Mouse (Mus musculus) adipocyte (in vitro differentiated cells): Measurements from ENCODE around the gene Sqstm1.

ENCODE experiments used
- DNase-seq: peaks from one replicate; pipeline ENCODE4 v3.0.0-alpha.2; 2016; ENCODE audit warnings: low spot score

The Sqstm1 gene

DNA sequence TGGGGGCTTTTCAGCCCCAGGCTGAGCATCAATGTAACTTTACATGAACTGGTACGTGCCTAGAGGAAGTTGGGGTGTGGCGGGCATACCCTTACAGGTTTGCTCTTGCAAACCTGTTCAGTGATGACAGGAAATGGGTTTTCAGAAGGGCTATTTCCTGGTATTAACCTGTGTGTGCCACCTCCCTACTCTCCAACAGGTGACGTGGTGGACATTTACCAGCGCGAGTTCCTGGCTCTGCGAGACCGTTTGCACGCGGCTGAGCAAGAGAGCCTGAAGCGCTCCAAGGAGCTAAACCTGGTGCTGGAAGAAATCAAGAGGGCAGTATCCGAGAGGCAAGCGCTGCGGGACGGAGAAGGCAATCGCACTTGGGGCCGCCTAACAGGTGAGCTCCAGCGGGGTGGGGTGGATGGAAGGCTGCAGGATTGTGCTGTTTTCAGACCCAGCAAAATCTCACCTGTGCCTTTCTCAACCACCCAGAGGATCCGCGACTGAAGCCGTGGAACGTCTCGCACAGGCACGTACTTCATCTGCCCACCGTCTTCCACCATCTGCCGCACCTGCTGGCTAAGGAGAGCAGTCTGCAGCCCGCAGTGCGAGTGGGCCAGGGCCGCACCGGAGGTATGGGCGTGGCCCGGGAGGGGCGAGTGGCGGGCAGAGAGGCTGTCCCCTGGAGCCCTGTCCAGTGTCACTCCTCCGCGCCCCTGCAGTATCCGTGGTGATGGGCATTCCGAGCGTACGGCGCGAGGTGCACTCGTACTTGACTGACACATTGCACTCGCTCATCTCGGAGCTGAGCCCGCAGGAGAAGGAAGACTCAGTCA, 20.1 kb upstream of the Sqstm1 start:
- DNase-seq: no peak

DNA sequence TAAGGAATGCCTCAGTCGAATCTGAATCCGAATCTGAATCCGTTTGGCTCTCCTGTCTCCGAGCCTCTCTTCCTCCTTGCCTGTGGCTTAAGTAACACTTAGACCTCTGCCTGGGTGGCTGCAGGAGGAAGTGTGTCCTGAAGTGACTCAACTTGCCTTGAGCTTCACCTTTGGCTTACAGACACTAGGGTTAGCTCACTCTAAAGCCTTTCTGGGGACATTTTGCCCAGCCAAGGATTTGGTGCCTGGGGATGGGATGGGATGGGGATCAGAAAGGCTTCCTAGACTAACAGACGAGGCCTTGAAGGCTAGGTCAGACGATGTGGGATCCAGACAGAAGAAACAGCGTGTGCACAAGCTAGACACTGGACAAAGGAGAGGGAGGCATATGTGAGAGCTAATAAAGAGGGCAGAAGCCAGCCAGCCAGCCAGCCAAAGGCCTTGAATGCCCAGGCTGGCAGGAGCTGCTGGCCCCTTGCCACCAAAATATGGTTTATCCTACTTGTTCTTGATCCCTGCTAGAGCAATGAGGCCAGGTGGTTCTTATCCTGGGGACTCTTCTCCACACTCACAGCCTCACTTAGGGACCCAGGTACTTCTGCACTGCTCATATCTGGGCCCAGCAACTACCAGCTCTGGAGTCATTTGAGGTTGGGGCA, 18.8 kb upstream of the Sqstm1 start:
- peak; percentile 77 for DNase-seq

DNA sequence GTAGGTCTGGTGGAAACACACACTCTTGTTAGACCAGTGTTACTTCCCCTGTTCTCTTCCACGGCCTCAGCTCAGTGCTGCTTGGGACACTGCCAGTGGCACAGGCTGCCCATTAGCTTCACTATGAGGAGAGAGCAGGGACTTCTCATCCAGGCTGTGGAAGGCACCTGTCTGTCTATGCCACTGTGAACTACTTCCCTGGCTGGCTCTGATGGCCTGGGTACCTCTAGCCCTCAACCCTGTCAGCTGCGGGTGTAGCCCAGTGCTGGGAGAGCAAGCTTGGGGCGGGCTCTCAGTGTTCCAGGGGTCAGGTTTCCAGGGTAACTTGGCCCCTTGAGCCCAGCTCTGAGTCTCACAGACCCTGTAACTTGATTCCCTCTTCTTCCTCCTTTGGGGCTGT, 18.1 kb upstream of the Sqstm1 start:
- DNase-seq: peak; percentile 50

DNA sequence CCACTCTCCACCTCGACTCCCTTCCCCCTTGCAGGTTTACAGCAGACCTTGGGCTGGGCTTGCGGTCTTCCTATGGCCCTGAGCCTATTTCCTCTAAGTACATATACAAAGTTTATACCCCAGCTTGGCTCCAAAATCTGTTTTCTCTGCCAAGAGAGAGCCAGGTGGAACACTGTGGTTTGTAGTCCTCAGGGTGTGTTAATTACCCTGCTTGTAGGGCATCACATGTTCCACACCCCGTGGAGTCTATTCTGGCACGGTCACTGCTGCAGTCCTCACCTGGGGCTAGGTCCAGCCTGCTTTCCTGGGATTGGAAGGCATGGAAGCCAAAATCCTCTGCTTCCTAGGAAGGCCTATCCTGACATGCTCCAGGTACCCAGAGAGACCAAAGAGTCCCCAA, 17.1 kb upstream of the Sqstm1 start:
- no peak for DNase-seq

DNA sequence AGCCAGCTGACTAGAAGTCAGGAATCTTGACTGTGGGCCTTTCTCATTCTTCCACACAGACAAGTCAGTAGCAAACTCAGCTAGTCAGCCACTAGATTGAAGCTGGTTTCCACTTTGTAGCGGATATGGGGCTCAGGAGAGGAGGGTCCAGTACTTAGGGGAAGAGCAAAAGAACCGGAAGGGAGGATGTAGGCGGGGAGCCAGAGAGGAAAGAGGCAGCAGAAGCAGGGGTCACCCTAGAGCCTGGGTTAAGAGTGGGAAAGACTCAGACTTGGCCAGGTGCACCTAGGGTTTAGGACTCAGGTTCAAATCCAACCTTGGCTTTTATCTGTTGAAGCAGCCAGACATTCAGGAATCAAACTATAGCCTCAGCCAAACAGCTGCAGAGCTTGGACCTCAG, 16.6 kb upstream of the Sqstm1 start:
- peak; percentile 34 for DNase-seq

DNA sequence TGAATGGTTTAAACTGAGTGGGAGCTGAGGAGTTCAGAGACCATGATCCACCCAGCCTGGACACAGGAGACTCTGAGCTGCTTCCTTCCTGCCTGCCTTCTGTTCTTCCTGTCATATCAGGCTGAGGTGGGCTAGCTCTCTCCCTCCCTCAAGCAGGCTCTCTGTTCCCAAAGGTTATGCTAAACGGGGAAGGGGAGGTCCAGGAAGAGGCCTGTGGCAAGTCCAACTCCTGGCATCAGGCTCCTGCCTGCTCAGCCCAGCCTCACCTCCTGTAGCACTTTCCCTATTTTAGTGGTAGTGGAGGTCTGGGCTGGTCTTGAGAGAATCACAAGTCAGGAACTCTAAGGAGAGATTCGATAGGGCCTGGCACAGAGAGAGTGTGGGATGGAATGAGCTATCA, 15.8 kb upstream of the Sqstm1 start:
- peak; percentile 52 for DNase-seq

DNA sequence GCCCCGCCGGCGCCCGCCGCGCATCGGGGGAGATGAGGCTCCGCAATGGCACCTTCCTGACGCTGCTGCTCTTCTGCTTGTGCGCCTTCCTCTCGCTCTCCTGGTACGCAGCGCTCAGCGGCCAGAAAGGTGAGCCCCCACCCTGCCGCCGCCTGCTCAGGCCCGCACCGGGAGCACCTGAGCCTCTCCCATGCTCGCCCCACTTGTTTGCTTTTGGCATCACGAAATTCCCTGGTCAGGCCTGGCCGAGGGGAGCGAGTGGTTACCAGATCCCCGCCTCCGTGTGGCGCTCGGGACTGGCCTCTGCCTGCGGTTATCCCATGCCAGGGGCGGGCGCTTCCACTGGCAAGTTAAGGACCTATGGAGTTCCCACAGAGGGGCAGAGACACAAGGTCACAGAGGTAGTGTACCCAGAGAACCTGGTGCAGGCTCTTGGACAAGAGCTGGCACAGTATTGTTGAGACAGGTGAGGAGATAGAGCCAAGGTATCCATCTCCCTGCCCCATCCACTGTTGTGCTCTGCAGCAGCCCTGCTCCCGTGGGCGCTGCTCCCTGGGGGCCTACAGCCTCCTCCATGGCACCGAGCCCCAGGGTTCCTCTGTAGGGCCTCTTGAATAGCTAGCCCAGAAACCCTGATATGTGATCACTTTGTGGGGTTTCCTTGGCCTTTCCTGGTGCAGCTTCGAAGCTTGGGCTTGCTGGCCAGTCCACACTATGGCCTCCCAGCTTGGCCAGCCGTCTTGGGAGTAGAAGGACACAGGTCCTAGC, 15.2 kb upstream of the Sqstm1 start:
- DNase-seq: peak; percentile 60

DNA sequence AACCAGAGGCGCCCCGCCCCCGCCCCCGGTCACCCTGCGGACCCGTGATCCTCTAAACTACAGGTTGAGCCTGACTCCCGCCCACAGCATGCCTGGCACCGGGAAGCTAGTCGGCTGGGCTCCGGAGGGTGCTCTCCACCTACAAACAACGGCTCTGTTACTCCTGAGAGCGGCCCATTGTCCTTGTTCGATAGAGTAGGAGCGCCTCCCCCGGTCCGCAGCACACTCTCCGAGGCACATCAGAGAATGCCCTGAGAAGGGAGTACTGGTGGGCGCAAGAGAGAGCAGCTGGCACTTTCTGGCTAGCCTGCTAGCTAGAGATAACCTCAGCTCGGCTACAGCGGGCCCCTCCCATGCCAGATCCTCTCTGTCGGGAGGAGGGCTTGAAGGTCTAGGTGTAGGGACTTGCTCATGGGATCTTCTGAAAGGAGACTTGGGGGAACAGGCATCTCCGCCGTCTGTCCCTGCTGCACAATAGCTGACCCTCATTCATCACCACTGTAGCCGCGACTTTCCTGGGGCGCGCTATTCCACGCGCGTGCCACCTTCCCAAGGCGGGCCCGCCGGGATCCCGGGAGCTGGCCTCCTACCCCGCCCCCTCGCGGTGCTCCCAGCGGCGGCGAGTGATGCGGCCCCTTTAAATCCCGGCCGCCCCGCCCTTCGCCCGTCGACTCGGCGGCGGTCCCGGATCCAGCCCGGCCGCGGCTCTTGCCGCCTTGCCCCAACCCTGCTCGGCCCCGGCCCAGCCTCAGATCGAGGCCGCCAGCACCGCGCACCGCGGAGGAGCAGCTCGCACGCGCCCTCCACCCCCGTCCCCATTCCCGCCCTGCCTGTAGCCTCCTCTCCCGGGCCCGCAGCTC, 14.3 kb upstream of the Sqstm1 start:
- peak; percentile 81 for DNase-seq

DNA sequence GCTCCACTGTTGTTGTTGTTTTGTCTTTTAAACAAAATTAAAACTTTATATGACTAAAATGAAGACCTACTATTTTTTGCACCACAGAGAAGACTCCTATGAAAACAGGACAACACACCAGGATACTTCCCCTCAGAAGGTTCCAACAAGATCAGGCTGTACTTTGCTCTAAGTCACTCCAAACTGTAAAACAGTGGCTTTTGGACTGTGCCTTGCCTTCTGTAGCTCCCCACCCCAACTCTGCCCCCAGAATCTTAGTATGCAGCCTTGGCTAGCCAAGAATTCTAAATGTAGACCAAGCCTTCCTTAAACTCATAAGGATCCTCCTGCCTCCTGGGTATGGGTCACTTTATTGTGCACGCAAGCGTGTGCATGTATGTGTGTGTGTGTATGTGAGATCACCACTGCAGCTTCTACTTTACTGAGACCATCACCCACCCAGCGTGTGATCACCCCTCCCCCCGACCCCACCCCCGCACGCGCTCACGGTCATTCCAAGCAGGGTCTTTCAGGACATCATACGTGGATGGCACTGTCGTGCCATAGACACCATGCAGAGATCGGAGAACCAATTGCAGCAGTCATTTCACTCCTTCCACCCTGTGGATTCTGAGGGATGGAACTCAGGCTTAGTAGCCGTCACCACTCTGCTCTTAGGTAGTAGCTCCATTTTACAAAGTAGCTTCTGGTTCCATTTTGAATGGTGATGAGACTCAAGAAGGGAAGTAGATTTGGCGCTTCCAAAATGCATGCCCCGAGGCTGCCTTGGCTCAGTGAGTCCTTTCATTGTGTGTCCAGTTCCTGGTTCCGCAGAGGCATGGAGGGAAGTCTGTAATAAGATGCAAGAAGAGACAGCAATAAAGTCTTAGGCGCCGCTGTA, 13.4 kb upstream of the Sqstm1 start:
- DNase-seq: no peak

DNA sequence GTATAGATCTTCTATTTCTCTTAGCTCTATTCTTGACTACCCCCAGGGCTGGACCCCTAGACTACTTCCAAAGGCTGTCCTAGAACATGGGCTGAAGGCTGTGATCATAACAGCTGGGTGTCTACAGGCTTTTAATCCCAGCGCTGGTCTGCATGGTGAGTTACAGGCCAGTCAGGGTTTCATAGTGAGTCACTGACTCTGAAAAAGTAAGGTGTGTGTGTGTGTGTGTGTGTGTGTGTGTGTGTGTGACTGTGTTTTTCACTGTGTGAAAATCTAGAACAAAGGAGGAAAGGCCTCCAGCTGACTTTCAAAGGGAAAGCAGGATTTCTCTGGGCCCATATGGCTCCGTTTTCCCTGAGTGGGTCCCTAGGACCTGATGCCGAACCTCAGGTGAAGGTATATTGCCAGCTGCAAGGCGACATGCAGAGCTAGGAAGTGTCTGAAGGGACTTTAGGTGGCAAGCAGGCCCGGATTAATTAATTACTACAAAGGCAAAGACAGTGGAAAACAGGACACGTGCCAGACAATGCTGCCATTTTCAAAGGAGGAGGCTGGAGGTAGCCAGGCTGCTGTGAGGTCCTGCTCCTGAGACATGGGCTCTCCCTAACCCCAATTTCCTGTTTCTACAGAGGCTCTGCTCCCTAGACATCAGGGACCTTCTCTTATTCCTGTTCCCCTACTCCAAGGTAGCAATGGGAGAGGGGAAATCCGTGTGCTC, 12.1 kb upstream of the Sqstm1 start:
- no peak for DNase-seq

DNA sequence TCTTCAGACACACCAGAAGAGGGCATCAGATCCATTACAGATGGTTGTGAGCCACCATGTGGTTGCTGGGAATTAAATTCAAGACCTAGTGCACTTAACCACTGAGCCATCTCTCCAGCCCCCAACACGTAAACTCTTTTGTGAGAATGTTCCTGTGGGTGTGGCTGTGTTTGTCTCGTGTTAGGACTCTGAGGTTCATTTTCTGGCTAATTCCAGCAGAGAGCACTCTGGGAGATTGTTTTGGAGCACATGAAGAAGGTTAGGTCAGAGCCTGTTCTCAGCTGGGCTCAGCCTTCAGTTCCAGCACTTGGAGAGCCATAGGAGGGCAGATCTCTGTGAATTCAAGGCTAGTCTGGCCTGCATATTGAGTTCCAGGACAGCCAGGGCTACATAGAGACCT, 9.2 kb upstream of the Sqstm1 start:
- no peak for DNase-seq

DNA sequence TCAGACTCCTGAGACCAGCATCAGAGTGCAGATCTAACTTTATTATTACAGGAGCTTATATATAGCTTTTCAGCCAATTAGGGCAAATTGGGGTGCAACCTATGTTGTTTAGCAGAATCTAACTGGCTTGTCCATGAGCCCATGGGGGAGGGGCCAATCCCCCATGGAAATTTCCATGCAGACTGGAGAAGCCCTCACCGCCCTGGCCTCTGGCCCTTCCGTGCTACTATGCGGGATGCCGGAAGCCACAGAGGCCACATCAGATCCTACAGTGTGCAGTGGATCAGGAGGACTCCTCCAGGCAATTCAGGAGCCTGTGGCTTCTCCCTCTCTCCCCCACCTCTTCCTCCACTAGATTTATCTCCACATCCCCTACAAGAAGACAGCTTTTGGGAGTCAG, 7.2 kb upstream of the Sqstm1 start:
- no peak for DNase-seq

DNA sequence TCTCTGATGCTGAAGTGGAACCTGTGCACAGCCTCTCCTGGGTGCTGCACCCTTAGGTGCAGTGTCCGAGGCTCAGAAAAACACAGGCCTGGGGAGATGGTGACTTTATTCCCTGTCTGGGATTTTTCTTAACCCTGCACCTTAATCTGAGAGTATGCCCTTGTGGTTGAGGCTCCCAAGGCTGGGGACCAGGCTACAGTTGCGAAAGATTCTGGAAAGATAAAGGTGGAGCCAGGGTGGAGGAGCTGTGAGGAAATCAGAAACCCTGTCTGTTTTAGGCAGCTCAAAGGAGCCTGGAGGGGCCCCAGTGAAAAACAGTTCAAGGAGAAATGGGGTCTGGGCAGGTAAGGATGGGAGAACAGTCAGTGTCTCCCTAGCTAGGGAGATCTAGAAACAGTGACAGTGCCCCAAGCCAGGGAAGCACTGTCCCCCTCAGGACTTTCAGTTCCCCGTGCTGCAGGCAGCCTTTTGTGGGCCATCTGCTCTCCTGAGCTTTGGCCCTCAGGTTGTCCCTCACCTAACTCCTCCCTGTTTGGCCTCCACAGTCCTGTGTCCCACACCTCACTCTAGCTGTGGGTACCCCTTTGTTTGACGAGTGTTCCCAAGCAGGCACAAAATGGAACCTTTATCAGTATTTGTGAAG, 6.2 kb upstream of the Sqstm1 start:
- no peak for DNase-seq

DNA sequence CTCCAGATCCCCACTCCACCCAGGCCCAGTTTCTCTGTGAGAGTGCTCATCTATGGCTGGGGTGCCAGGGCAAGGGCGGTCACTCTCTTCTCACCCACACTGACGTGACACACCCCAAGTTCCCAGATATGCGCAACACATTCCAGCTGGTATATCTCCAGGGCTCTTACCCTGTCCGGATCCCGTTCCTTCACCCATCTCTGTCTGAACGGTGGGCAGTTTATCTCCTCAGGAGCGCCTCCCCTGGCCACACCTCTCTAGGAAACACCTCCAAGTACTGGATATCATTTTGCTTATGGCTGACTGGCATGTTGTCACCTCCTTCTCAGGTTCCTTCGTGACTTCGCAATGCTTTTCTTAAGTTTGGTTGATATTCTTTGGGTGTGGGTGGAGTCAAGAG, 5.0 kb upstream of the Sqstm1 start:
- DNase-seq: no peak

DNA sequence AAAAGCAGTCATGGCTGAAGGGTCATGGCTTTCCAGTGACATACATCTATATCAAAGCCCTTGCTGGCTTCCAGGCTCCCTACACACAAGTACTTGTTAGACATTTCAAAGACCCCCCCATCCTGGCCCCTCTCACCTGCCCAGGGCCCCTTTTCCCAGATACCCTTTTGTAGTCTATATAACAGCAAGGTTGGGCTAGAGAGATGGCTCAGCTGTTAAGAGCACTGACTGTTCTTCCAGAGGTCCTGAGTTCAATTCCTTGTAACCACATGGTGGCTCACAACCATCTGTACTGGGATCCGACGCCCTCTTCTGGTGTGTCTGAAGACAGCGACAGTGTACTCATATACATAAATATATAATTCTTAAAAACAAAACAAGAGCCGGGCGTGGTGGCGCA, 4.0 kb upstream of the Sqstm1 start:
- no peak for DNase-seq

DNA sequence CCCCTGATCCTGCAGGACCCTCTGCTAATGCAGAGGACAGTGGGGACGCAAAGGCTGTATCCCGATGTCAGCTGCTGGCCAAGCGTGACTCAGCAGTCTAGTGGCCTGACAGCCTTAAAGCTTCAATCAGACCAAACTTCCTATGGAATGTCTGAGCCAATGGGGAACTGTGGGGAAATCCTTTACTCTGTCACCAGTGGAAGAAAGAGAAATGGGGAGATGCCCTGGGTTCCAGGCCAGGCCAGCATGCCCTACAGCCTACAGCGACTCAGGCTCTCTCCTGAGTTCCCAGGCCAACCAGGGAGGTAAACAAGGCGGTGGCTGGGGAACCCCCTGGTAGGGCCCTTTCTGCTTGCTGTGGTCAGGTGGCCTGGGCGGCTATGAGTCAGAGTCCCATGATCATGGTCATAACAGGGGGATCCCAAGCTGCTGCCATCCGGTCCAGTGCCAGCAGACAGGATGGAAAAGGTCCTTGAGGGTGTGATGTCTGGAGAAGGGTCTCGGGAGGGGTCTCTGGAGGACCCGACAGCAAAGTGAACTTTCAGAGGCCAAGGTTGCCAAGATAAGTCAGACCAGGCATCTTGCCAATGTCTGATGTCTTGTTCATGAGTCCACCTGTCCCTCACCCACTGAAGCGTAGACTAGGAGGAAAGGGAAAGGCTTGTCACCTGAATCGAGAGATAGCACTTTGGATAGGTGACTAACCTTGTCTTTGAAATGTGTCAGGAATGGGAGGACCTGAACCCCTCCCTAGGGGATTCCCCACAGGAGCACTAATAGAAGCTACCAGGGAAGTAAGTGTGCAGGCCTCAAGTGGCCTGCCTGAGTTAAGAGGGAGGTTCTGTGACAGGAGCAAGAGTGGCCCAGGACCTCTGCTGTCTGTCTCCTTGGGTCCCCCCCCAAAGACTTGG, 2.5 kb upstream of the Sqstm1 start:
- DNase-seq: peak; percentile 91

DNA sequence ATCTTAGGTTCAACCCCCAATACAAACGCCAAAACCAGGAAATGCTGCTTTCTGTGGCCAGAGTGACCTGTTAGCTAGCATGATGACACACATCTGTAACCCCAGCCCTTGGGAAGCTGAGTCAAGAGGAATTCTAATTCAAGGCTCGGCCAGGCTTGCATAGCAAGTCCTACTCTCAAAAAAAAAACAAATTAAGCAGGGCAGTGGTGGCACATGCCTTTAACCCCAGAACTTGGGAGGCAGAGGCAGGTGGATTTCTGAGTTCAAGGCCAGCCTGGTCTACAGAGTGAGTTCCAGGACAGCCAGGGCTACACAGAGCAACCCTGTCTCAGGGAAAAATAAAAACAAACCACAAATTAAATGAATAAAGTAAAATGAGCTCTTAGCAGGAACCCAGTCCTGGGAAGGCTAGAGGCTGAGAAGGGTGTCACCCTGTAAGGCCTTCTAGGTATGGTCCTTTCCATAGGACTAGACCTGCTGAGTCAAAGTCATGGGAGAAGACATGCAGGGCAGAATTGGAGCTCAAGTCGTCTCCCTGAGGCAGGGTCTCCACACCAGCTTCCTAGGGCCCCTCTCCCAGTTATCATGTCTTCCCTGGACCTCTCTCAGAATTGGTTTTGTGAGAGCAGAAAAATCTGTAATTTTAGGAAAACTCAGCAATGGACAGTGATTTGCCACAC, 1.6 kb upstream of the Sqstm1 start:
- peak; percentile 72 for DNase-seq
